Mouse (Mus musculus) thymus, adult 2 months (tissue): ENCODE measurements around the gene Cdk4.

Source experiments
- CTCF ChIP-seq: fragments of 200-500 bp; IDR thresholded peaks from 2 replicates; pipeline ENCODE4 v1.5.1; 2012; ENCODE audit warnings: mild to moderate bottlenecking, control low read depth, low read length, moderate library complexity, borderline replicate concordance; ENCODE audit not compliant: control insufficient read depth, poor library complexity, insufficient read depth; ENCODE audit errors: extremely low read depth
- POLR2A ChIP-seq: fragments of 200-500 bp; IDR thresholded peaks from 2 replicates; pipeline ENCODE4 v1.6.1; 2012; ENCODE audit warnings: mild to moderate bottlenecking, low read length, control low read depth, moderate library complexity; ENCODE audit not compliant: control insufficient read depth, poor library complexity, insufficient read depth; ENCODE audit errors: extremely low read depth

DNA sequence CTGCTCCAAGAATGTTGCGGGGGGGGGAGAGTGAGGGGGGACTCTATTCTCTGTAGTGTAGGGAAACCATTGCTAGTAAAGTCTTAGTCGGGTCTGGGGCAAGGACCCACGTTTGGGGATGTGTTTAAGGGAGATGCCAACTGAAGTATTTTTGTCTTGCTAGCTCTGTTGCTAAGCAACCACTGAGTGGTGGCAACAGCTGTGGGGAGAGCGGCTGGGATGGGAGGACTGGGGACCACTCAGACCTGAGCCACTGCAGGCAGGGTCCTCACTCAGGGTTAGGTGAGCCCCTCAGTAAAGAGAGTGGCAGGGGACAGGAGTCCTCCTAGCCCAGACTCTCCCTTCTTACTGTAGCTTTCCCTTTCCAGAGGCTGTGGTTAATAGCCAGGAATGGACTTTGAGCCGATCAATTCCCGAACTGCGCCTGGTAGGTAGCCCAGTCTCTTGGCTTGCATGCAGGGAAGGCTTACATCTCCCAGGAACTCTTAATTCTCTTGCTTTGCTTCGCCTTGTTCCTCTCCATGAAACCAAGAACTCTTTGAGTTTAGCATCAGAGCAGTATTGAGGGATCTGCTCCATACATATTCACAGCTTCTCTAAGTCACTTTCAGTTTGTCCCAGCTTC, 18.8 kb downstream of the Cdk4 start:
- TF ChIP-seq CTCF (no peak), POLR2A (no peak)
